Mouse (Mus musculus) retina, embryonic 14.5 days (tissue): ENCODE measurements around the gene Tubb4b.

Source experiments
- DNase-seq: peaks from one replicate; pipeline ENCODE4 v3.0.0-alpha.2; 2015; ENCODE audit warnings: low spot score

Gene Tubb4b

DNA sequence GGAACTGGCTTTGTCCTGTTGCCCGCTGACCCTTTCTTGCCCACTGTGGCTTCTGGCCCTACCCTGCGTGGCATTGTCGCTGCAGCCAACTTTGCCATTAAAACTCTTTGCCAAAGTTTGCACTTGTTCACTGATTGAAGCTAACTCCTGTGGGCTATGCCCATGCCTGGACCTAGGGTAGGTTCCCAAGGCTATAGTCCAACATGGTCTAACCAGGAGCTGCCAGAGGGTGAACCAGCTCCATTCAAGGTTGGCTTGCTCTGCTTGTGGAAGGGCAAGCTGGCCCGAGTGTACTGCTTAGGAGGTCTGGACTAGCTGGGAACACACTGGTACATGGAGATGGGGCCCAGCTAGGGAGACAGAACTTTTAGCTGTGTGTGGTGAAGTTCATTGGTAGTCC lies 19.6 kb upstream of the Tubb4b start:
- no peak for DNase-seq

DNA sequence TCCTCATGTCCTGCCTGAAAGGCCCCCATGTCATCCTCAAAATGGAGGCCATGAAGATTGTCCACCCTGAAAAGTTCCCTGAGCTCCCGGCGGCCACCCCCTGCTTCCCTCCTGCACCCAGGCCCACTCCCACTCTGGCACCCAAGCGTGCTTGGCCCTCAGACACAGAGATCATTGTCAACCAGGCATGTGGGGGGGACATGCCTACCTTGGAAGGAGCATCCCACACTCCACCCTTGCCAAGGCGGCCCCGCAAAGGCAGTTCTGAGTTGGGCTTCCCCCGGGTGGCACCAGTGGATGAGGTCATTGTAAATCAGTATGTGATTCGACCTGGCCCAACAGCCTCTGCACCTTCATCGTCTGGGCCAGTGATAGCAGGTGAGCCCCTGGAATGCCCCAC lies 18.8 kb upstream of the Tubb4b start:
- DNase-seq: no peak

DNA sequence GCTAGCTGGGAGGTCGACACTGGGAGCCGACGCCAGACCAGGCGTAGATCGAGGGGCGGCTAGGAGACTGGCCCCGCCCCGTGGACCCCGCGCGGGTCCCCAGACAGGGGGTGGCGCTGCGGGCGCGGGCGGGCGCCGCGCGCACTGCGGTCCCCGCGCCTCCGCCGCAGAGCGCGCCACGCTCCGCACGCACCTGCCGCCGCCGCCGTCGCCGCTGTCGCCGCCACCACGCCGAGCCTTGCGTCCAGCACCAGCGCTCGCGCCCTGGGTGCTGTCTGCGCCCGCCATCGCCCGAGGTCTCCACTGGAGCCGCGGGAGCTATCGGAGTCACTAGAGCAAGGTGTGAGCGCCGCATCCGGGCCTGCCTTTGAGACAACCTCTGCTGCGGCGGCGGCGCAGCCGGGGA lies 17.6 kb upstream of the Tubb4b start, which contains the start of the genes Rnf208 and Cysrt1:
TSS of gene Rnf208 (plus strand) at position 155 of the 406 bp plus-strand sequence.
TSS of gene Cysrt1 (minus strand) at position 352 of the 406 bp plus-strand sequence.
- peak; percentile 62 for DNase-seq

DNA sequence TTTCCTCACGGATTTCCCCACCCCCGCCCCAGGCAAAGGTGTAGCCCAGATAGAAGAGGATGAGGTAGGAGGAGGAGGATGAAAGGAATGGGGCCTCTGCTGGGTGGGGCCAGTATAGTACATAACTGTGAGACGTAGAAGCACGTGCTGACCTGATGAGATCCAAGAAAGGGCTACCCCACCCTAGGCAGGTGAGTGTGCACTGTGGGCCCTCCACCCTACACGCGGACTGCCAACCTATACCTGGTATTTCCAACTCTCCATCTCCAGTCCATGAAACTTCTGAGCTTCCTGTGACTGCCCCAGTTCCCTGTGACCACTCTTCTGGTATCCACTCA lies 16.9 kb upstream of the Tubb4b start:
- DNase-seq: no peak

DNA sequence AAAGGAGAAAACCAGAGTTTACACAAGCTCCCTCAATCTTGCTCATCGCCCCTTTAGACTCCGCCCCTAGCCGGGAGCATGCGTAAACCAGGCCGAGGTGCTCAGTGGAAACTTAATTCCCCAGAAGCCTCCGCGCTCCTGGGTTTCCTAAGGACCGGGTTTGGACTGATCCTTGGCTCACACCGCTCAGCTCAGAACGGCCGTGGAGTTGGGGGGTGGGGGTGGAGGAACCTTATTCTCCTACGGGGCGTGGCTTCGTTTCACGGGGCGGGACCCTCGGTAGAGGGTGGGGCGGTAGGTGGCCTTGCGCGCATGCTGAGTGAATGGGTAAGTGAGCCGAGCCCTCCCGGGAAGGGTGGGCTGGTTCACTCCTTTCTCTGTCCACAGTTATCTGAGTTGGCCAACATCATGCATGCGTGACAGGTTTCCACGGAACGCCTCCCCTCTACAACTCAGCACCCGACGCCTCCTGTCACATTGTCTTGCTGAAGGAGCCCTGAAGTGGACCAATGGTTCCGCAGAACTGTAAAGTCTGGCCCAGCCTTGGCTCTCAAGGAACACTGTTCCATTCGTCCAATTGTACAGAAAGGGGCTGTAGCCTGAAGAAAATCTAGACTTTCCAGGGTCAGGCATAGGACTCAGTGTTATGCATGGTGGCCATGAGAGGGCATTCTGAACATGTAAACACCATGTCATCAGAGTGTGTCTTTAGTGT lies 16.4 kb upstream of the Tubb4b start:
- peak; percentile 82 for DNase-seq

DNA sequence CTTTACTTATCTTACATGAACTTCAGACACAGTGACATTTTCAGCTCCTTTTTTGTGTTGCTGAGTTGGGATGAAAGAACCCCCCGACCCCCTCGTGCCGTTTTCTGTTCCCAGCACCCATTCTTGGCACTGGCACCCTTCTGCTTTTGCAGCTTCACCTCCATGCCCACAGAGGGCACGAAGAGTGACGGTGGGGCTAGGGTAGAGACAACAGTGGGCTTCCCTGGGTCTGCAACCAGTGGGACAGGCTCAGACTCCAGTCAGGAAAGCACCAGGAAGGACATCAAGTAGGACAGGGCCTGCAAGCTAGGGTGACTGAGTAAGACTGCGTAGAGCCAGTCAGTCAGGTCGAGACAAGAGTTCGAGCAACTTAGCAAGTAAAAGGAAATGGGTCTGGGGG lies 15.8 kb upstream of the Tubb4b start:
- no peak for DNase-seq

DNA sequence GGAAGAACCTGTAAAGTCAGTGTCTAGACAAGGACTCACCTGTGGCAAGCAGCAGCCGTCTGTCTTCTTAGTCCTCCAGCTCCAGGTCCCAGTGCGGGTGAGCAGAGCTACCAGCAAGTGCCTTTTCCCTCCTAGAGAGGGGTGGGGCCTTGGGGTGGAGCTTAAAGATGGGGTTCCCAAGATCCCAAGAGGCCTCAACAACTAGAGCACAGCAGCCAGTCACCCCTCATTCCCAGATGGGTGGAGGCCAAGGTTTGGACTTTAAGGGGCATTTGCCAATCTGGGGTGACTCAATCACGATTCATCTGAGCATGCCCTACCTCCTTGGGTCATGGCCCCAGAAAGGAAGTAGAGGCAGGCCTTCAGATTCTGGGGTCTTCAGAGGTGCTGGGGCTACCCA lies 15.3 kb upstream of the Tubb4b start:
- no peak for DNase-seq

DNA sequence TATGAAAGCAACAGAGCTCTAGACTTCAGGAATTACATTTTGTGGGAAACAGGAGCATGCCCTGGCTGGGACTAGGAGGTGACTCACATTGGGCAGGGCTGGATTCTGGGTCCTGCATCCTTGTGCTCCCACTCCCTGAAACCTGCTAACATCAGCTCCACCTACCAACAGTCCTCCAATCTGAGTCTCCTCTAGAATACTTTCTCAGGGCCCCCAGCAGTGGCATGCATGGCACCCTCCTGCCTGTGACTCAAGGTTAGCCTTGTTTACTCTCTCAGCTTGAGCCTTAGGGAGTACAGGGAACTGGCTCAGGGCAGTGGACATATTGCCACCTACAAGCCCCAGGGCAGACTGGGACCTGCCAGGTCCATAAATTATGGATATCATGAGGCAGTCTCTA lies 13.6 kb upstream of the Tubb4b start:
- DNase-seq: no peak

DNA sequence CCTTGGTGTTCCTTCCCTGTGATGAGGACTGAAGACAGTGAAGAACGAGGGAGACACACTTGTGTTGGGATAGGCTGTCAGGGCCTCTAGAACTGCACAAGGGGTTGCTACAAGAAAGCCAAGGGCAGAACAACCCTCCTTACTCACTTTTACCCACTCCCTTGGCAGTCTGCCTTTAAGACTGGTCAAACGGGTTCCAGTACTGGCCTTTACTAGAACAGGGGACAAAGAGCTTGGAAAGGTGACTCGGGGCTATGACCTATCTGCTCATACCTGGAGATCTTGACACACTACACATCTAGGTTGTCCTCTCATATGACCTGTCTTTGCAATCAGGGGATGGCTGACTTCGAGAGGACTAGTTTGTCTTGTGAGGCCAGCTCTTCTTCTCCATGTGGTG lies 13.0 kb upstream of the Tubb4b start:
- DNase-seq: no peak

DNA sequence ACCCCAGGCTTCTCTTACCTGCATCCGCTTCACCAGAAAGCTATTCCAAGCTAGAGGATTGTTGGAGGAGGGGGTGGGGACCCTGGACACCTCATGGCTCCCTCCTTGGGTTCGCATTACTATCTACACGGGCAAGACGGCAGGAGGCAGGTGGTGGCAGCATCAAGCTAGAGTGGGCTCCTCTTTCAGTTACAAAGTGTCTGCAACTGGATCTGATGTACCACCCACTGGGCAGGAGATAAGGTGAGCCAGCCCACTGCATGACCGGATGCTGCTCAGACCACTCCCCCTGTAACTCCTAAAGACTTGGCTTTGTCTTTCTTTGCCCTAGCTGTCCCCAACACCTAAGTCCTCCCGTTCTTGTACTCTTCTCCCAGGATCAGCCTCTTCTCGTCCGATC lies 12.1 kb upstream of the Tubb4b start, which contains the start of gene Rnf224:
TSS of gene Rnf224 (minus strand) at position 174 of the 400 bp plus-strand sequence.
- no peak for DNase-seq

DNA sequence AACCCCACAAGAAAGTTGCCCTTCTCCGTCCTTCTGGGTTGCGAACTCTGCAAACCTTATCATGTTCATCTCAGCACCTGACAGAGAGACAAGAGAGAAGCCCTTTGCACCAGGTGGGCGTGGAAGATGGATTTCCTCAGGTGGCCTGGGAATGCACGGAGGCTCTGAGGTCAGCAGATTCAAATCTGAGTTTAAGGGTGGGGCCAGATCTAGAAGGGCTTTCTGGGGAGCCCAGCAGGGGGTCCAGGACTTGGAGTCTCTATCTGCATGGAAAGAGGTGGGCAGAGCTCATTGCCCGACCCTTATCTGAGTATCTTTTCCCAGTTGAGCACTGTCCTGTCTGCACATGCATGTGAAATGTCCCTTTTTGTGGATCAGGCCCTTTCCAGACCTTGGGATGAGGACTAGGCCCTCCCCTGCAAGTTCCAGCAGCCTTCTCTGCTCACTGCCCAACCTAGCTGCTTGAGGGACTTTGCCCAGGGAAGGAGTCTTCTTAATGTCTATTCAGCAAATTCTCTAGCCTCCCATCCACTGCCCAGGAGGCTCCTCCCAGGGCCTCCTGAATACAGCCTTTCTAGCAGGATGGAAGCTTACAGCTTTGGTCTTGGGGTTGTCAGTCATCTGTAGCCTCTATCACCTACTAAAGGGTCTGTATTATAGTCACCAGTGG lies 10.2 kb upstream of the Tubb4b start:
- no peak for DNase-seq

DNA sequence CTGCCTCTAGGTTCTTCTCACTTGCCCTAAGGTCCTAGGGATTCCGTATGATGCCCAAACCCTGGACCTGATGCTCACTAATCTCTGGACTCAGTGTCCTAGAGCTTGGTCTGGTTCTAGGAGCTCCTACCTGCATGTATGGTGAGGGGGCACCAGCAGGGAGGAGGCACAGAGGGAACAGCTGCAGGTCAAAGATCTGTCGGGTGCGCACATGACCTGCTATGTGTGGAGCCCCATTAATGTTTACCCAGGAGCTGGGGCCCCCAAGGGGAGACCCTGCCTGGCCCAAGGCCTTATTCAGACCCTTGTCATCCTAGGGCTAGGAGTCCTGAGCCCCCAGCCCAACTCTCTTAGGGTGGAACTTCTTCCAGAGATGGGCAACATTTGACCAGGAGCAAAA lies 9.5 kb upstream of the Tubb4b start, which contains the start of gene Slc34a3:
TSS of gene Slc34a3 (minus strand) at position 315 of the 400 bp plus-strand sequence.
- no peak for DNase-seq

DNA sequence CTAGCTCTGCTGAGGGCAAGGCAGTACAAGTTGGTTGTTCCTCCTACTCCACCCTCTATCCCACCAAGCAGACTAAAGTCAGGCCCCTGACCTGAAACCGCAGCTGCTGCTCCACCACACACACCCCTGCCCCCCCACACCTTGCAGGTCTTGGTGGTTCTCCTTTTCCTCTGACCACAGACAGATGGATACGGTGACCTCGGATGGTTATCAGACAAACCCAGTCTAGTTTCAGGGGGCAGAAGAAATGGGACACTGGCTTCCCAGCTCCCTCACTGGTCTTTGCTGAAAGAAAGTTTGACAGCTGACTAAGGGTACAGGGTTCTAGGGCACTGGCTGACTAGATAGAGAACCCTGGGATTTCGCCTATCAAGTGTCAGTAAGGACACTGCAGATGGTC lies 8.9 kb upstream of the Tubb4b start:
- no peak for DNase-seq

DNA sequence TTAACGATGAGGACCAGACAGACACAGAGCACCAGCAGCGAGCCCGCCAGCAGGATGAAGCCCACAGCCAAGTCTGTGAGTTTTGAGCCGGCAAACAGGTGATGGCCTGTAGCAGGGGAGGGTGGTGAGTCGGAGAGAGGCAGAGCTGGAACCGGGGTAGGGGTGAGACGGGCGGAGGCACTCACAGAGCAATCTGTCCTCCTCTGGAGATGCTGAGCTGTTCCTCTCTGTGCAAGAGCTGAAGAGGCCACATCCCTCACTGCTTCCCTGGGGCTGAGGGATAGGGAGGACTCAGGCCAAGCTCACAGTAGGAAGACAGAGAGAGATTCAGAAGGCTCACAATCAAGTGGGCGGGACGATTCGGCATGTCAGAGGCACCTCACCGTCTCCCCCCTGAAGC lies 6.5 kb upstream of the Tubb4b start:
- DNase-seq: no peak

DNA sequence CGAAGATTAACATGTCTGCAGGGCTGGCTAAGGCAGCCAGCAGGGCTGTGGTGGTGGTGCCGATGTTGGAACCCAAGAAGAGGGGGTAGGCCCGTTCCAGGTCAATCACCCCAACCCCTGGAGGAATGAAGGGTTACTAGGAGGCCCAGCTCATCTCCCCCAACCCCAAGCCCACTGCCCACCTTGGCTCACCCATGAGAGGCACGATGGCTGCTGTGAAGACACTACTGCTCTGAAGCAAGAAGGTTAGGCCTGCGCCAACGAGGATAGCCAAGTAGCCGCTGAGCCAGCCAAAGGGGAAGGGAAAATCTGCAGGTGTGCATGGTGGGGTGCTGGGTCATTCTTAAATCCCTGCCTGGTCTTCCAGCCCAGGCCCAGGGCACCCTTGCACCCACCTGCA lies 6.1 kb upstream of the Tubb4b start:
- DNase-seq: no peak

DNA sequence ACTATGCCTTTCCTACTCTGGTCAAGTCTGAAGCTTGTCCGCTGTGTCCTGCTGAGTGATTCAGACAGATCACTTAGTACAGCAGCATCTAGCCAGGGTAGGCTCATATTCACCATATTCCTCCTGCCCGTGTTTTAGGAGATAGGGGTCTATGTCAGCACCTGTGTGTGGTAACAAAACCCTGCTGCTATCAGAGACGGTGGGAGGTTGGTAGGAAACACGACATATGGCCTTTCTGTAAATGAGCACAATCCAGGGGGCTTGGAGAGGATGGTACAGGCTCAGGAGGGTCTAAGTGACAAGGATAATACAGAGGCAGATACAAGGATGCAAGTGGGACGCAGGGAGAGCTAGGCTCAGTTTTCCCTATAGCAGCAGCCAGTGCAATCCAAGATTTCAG lies 5.1 kb upstream of the Tubb4b start:
- DNase-seq: no peak

DNA sequence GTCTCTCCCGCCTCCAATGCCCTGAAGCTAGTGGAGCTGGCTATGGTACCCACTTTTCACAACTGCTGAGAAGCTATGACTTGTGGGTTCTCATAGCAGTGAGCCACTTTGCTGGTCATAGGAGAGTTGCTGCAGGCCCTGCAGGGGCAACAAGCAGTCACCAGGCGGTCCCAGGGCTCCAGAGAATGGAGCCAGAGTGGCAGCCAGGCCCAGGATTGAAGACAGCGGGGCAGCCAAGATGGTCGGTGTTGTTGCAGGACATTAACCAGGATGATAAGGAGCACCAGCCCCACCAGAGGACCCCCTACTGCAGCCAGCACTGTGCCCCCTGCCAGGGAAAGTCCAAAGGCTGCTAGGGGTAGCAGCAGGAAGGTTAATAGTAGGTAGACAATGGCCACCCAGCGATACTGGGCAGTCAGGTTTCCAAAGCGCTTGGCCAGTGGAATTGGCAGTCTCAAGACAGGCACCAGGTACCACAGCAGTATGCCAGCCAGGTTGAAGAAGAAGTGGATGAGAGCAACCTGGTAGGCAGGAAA lies 4.6 kb upstream of the Tubb4b start:
- DNase-seq: no peak

DNA sequence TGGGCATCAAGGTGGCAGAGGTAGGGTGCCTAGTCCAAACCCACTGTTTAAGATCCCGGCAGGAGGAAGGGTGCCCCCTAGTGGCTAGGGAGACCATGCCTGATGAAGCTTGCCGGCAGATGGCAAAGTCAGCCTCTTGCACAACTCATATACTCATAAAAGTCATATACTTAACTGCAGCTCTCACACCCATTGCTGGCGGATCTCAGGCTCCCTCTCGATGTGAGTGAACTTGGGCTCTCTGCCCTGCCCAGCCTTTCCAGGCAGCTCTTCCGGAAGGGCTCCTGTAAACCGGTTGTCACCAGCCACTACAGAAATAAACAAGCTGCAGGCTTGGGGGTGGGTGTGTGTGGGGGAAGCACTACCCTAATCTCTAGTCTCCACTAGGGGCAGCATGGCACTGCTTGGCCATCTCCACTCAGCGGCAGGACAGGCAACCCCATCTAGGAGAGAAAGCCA lies 4.0 kb upstream of the Tubb4b start:
- peak; percentile 93 for DNase-seq

DNA sequence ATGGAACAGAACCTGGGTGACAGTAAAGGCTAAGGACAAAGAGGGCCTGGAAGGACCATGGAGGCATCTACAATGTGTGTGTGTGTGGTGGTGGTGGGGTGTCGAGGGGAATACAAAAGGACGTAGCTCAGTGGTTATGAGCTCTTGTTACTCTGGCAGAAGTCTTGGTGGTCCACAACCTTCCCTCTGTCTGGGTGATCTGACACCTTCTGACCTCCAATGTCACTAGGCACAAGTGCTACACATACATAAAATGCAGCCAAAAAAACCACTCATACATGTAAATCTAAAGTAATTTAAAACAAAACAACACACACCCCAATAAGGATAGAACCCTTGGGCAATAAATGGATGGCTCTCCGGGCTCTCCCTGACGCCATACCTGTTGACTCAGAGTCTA lies 2.9 kb upstream of the Tubb4b start:
- DNase-seq: no peak

DNA sequence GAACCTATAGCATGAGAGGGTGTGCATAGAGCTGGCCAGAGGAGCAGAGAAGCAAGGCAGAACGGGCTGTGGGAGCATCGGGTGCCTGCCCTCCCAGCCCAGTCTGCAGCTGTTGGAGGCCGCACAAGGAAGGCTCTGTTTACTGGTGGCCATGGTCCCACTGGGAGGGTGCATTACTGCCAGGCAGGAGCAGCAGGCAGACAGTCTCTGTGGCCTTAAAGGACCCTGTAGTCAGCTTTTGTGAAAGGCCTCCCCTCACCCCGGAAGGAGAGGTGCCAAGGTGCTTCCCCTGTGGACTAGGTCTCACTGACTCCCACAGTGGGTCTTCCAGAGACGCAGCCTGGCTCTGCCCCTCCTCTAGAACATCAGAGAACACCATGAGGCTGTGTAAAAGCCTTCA lies 2.4 kb upstream of the Tubb4b start:
- no peak for DNase-seq

DNA sequence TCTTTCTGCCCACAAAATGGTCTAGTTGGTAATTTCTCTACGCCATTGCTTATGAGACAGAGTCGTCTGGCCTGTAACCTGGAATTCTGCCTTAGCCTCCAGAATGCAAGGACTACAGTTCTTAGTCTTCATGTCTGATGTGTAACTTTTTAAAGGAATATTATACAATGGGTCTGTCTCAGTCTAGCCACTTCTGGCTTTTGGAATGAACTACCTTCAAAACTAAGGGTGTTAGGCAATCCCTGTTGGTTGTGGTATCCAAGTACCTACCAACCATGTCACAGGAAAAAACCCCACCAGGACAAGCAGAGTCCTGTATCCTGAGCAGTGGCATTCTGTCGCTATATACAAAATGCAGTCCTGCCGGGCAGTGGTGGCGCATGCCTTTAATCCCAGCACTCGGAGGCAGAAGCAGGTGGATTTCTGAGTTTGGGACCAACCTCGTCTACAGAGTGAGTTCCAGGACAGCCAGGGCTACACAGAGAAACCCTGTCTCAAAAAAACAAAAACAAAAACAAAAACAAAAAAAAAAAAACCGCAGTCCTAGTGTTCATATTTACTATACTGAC lies 1.4 kb upstream of the Tubb4b start:
- DNase-seq: no peak

DNA sequence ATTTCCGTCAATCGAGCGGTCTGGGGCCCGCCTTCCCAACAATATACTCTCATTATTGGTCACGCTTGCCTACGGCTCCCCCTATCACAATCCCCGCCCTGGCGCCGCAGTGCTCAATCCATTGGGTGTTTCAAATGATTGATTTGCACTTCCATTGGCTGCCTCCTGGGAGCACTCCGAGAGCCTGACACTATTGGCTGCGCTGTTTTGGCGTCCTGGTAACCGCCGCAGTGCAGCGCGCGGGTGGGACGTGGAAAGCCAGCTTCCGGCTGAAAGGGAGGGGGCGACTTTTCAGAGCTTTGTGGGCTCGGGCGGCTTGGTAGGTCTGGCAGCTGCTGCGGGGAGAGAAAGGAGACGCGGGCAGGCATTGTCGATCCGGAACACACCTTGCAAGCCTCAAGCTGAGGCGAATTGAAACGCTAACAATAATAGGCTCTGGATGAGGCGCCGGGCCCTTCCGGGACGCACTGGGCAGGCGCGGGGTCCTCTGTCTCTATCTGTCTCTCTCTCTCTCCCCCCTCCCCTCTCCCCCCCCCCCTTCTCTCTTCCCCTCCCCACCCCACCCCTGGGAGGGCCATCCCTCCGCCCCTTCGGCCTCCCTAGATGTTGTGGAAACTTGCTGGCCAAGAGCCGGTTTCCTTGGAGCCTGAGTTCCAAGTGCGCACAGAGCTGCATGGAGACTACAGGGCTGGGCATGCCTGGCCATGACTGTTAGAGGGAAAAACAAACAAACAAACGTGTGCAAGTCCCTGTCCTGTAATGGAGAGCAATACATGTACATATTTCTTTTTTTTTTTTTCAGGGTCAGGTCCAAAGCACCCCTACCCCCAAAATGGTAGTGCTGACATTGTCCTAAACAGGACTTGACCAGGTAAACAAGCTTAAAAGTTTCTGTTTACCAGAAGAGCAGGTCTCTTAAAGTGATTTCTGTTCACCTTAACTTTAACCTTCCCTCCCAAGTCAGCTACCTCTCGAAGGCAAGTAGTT lies 557 bp upstream of the Tubb4b start:
- peak; percentile 99 for DNase-seq
